Mouse (Mus musculus) layer of hippocampus, adult 9-10 months (tissue): Measurements from ENCODE around the gene Camk2d.

ENCODE experiments used
- DNase-seq: peaks from one replicate; pipeline ENCODE4 v3.0.0; 2022; ENCODE audit warnings: low spot score

The Camk2d gene

DNA sequence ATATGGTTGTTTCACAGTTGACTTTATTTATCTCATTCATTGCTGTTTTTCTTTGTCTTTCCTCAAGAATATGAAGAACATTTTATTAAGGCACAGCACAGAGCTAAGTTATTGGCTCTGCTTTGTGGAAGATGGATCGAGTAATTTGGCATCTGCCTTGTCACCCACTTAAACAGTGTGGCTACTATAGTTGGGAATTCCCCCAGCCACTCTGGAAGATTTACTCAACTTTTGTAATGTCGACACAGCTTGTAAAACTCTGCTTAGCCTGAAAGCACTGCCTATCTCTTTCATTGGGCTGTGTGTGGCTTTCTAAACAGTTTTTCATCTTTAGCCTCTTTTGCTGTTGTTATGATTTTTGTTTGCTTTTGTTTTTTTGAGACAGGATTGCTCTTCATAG, 56.3 kb downstream of the Camk2d start:
- no peak for DNase-seq

DNA sequence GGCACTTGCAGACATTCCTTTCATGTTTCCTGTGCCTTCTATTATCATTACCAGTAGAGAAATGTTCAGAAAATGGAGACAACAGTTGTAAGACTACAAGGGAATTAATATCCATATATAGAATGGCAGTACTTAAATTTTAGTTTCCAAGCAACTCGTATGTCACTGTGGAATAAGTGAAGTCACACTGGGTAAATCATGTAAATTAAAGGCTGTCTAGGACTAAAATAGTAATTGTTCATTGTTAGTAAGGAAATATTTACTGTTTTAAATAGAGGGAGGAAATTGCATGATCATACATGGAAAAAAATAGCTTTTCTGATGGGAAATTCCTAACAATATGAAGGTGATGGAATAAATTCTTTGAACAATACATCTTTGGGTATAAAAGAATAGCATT, 57.0 kb downstream of the Camk2d start:
- DNase-seq = no peak

DNA sequence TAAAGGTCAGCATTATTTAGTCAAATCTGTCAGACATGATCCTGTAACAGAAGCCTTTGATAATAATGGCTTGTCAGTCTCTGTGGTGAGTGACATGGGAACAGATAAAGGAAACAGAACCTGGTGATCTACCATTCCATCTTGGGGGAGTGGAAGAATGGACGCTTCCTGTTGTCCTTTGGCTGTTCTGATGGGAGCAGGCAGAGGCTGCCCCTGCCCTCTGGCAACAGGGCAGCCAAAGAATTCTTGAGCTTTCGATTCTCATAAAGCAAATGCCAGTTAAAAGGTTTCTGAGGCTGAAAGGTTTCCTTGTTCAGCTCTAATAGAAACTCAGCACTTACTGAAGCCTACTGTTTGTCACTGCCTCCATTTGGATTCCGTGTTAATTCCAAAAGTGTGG, 60.1 kb downstream of the Camk2d start:
- DNase-seq = no peak

DNA sequence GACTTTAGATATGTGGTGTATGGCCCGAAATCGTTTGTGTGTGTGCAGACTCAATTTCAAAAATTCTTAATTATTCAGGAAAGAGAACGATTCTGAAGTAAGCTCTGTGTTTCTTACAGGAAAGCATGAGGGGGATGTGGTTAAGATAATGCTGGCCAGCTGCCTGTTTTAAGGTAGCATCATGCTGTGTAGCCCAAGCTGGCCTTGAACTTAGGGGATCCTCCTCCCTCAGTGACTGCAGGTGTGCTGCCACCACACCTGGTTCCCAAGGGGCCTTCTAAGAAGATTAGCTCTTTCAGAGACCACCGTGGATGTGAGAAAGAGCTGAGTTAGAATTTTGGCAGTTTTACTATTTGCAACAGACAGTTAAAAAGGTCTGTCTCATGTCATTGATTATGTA, 61.8 kb downstream of the Camk2d start:
- no peak for DNase-seq

DNA sequence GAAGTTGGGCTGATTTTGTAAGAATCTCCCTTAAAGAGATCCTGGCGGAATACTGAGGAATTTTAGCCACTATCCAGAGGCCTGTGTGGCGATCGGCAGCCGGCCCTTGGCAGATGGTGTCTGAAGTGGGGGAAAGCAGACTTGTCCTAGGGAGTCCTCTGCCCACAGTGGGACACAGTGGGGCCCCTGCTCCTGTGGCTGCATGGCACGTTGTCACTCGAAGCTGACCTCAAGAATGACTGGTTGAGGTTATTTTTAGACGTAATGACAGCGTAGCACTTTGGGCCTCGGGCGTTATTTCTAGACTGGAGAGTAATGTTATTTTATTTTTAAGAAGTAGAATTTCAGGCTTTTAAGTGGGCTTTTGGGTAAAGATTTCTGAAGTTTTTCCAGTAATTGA, 62.7 kb downstream of the Camk2d start:
- DNase-seq = no peak

DNA sequence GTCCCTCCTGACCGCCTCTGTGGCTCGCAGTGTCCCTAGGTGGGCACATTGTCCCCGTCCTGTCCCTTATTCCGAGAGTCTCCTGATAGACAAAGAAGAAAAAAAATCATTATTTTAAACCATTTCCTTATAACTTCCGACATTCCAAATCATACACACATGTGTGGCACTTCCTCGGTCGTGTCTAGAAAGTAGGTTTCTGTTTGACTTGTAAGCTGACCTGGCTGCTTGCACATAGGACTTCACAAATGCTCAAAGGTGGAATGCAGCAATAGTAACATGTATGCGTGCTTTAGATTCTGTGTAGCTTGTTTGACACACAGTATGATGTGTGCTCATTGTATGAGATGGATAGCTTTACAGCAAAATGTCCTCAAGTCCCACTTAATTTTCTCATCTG, 63.1 kb downstream of the Camk2d start:
- DNase-seq = no peak

DNA sequence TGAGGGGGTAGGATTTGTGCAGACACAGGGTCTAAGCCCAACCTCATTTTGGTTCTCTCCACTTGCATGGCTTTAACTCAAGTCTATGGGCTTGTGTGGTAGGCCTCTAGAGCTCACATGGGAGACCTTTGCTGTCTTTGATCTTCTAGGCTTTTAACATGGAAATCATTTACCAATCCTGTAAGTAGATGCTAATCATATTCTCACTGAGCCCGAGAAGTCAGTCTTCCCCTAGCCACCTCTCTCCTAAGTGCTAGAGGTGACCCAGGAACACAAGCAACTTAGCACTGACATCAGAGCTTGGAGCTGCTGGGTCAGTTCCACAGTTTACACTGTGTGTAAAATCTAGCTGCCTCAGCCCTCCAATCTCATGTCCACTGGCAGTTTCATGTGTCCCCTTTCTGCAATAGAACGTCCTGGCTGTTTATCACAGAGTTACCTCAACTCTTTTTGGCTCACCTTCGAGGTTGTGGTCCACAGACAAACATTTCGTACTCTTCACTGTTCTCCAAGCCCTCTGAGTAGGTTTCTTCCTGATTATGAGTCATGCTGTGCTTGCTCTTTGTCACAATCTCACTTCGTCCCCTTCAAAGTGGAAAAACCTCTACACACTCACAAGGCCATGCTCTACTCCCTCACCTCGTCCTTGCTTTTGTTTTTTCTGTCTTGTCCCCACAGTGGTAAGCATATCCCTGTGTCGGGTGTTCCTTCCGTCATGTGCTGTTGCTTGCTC, 63.9 kb downstream of the Camk2d start:
- no peak for DNase-seq

DNA sequence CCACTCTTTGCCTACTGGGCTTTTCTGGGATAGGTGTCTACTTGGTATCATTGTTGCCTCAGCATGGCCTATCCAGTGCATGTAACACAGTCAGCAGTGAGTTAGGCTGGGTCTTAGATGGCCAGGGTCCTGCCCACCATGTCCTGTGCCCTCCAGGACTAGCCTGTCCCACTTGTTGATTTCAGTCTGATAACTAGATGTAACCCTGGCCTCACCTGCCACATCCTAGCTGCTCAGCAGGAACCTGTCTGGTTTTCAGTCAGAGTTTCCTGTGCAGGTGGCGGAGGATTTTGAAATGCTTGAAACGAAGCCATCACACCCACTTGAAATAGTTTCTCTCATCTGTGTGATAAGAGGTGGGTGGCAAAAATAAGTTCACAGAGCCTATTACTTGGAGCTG, 64.5 kb downstream of the Camk2d start:
- DNase-seq = no peak

DNA sequence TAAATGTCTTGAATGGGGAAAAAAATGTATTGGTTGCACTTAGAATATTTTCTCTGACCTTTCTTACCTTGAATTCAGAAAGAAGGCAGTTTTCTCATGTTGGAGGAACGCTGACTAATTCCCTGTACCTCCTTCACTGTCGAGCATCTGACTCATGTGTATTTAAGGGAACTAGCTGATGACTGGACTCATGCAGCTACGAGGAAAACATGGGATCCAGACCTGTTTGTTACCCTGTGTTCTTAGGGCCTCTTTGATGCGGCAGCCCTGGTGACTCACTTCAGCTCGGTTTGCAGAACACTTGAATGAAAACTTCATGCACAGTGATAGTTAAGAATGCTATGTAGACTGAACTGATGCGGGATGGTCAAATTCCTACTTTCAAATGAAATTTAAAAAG, 64.9 kb downstream of the Camk2d start:
- DNase-seq = no peak

DNA sequence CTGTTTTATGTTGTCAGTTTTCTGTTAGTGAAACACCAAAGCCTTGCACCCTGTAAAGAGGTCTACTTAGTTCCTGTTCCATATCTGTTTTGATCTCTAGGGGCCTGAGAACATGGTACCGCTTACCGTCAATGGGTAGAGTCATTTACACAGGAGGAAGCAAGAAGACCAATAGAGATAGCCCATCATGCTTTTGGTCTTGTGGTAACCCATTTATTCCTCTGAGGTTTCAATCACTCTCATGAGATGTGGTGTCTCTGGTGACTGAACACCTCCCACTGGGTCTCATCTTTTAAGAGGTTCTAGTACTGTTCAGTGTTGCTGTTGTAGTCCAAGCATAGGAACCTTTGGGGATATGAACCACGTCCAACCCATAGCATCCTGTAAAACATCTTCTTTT, 65.8 kb downstream of the Camk2d start:
- DNase-seq = no peak

DNA sequence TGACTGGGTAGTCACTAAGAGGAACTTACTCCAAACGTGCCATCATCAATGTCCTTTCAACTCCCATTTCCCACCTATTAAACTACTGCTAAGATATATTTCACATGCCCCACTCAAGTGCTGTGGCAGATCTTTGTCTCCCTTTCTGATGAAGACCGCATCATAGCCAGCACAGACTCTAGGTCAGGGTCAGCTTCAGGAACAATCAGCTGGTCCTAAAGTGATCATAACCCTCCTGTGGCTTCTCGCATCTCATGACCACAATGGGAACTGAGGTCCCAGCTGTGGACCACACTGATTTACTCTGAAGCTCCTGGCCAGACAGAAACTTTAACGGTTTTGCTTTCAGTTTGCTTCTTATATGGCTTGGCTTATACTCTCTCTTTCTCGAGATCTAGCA, 67.3 kb downstream of the Camk2d start:
- no peak for DNase-seq

DNA sequence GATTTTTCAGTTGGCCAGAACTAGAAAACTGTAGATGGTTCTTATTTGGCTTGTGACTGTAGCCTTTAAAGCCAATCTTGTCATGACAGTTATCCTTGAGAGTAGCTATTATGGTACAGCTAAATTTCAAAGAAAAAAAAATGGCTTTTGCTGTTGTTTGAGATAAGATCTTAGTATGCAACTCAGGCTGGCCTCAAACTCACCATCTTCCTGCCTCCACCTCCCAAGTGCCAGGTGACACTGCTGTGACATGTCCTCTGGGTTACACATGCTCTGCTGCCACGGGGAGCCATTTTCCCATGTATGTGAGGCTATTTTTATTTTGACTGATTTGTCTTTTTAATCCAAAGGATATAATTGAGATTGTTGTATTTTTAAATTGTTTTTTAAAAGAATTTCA, 69.8 kb downstream of the Camk2d start:
- no peak for DNase-seq

DNA sequence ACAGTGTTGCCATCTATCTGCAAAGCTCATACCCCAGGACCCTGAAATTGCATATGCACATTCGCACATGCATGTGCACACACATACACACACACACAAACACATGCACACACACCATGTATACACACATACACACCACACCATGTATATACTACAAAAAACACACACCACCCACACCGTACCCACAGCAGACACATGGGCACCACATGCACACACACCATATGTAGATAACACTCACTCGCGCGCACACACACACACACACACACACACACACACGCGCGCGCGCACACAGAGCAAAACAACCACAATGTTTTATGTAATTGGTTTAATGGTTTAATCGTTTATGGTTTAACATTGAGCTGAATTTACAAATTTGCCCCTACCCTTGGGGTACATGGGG, 70.9 kb downstream of the Camk2d start:
- DNase-seq = no peak

DNA sequence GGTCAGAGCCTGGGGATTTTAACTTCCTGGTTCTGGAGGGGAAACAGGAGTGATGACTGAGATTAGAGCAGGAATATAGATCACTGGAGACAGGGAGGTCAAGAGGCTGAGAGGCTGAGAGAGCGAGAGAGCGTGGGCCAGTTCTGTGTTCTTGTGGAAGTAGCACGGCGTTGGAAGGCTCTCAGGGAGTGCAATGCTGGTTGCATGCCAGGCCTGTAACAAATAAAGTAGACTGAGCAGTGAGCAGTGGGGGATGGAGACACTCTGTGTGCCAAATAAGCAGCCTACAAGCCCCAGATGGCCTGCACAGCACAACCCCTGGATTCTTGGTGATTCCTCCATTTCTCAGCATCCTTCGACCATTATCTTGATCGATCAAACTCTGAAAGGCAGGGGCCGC, 71.3 kb downstream of the Camk2d start:
- DNase-seq = no peak

DNA sequence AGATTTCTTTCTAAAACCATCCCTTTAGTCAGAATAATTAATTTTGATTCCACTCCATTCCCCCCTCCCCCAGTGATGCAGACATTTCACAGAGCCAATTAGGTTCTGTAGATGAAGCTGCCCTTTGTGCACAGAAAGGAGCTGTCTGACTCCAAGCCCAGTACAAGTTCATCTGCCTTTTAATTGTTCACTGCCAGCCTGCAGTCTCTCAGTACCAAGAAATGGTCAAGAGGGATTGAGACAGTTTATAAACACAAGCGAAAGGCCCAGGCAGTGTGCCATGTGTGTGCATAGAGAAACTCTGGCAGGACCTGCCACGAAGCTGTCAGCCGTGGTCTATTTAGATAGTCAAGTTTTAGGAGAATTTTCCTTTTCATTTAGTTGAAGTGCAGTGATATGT, 72.0 kb downstream of the Camk2d start:
- DNase-seq = no peak

DNA sequence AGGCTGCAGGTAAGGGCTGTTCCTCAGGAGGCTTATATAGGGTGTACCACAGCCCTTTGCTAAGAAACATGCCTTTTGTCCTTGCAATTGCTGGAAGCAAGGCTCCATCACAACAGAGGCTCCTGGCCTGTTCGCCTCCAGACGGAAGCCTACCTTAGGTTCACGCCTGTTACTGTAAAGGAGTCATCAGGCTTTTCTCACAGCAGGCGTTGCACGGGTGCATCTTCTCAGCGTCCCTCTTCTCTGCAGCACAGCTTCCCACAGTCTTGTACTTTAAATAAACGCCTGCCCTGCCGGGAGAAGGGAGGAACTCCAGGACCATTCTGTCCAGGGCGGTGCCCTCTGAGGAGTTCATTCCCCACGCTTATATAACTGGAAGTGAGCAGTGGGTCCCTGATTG, 72.6 kb downstream of the Camk2d start:
- no peak for DNase-seq

DNA sequence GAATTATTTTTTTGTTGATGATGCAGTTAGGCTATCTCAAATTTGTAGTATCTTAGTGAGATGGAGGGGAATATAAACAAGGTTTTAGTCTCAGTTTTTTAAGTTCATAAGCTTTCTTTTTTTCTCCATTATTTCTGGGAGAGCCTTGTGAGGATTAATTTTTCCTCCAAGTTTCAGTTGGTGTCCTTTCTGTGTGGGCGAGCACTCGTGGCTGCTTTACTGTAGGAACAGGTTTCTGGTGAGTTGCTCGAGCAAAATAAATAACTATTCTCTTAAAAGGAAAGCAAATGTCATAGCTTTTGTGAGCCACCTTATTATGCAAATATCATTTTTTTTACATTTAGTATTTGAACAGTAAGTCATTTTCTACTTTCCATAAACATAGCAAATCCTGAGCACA, 74.3 kb downstream of the Camk2d start:
- DNase-seq = no peak

DNA sequence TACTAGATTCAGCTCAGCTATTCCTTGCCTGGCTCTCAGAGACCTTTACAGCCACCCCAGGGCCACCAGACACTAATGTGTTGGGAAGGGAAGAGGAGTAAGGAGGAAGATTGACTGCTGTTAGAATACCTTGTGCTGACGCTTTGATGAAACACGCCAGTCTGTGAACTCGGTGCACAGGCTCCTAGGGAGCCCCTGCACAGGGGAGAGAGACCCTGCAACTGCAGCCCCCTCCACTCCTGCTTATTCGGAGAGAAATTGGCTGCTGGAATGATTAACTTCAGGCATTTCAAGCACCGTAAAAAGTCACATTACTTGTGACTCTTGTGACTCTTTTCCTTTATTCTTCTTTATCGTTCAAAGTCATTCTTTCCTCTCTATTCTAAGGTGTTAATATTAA, 75.2 kb downstream of the Camk2d start:
- no peak for DNase-seq

DNA sequence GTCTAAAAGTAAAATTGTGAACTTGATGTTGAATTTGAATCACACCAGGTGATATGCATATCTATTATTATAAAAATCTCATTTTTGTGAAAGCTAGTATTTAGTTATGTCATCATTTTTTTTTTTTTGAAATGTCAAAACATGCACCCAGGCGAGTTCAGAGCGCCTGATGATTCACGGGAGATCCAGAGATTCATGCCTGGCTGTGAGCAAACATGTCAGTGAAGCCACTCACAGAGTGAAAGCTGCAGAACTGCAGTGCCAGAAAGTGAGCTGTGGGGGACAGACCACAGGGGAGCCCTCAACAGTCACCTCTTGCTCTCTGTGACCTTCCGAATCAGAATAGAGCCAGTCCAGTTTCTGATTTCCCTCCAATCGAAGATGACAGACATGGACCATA, 84.9 kb downstream of the Camk2d start:
- no peak for DNase-seq

DNA sequence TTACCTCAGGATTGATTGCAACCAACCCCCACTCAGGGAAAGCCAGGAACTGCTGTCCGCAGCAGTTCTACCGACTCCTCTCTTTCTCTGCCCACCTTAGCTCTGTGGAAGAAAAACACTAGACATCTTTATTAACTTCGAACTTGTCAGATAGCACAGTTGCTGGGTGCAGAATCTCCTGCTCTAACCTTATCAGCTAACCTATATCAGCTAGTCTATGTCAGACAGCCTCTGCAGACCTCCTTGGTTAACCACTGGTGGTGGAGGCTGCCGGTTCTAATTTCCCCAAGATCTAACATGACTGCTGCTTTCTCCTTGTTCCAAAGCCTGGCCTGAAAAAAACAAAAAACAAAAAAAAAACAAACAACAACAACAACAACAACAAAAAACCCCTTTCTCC, 85.9 kb downstream of the Camk2d start:
- no peak for DNase-seq

DNA sequence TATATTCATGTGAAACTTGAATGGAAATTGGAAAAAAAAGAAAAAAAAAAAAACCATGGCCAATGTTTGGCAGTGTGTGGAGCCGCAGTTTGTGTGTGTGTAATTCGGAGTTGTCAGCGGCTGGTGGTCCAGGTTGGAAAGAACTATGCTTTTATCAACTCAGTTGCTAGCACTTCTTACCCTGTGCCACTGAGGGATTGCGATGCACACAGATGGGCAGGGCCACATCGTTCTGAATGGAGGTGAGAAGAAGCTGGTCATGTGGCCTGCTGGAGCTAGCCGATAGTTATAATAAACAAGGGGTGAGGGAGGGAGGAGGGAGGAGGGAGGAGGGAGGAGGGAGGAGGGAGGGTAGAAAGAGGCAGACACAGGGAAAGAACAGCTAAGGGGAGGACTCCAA, 89.3 kb downstream of the Camk2d start:
- no peak for DNase-seq

DNA sequence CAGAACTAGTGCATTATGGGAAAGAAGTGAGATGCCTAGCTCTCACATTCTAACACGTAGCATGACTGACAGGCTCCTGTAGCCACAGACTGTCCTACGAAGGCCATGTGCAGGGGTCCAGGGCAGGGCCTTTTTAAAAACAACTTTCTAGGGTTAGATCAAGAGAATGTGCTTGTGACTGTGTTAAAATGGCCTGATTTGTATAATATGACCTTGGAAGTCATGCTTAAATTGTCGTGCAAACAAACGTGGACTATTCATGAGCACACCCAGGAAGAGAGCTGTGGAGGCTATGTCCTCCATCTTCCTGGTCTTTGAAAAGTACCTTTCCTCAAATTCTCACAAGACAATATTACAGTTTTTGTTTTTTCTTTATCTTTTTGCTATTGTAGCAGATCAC, 91.0 kb downstream of the Camk2d start:
- DNase-seq = no peak

DNA sequence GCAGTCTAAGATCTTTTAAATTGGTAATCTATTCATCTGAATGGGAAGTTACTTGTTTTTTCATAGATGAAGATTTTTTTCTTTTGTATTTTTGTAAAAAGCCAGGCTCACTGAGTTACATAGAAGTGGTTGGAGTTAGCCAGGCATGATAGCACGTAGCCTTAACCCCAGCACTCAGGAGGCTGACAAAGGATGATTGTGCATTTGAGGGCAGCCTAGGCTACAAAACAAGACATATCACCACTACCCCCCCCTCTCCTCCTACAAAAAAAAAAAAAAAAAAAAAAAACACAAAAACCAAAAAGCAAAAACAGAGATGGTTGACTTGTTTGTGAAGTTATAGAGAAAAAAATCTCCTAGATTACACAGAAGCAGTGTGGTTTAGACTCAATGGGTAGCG, 92.4 kb downstream of the Camk2d start:
- DNase-seq = no peak

DNA sequence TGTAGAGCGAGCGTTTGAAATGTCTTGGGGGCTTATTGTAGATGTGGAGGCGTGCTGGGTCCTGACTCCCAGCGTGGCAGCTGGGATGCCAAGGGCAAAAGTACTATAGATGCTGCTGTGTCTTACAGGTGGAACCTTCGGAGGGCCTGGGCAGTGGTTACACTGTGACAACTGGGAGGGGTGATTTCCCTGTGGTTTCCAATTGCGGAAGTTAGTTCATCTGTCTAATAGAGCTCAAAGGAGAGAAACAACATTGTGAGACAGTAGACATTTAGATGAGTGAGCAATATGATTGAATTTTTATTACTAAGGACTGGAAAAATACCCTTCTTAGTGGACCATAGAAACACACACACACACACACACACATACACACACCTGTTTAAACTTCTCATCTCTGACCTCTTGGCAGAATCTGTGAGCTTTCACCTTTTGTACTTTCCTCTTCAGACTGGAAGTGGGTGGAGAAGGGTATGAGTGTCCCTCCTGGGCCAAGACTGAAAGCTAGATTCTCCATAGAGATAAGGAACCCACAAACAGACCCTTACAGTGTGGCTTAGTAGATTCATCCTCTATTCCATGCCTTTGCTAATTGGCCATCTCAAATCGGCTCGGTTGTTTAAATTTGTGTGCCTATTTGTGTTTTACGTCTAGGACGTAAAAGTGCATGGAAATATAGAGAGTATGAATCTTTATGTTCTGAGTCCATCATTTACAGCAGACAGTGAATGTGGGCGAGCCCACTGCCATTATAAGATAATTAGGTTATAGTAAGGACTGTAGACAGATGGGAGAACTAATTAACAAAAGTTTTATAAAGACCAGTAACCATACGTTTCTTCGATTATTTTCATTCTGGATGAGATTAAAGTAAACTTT, 94.8 kb downstream of the Camk2d start:
- no peak for DNase-seq
